Mouse (Mus musculus) E14TG2a.4 (cell line): ENCODE data around the gene Sh2d1b1.

Experiments used
- CTCF ChIP-seq: conservative IDR thresholded peaks from 2 replicates; pipeline ENCODE4 v1.5.1; 2014; ENCODE audit warnings: low read length
- NANOG ChIP-seq: IDR thresholded peaks from 2 replicates; pipeline ENCODE4 v1.6.1; 2014; ENCODE audit warnings: borderline replicate concordance, low read length, mixed read lengths
- POU5F1 ChIP-seq: IDR thresholded peaks from 2 replicates; pipeline ENCODE4 v1.6.1; 2014; ENCODE audit warnings: low read length, borderline replicate concordance

DNA sequence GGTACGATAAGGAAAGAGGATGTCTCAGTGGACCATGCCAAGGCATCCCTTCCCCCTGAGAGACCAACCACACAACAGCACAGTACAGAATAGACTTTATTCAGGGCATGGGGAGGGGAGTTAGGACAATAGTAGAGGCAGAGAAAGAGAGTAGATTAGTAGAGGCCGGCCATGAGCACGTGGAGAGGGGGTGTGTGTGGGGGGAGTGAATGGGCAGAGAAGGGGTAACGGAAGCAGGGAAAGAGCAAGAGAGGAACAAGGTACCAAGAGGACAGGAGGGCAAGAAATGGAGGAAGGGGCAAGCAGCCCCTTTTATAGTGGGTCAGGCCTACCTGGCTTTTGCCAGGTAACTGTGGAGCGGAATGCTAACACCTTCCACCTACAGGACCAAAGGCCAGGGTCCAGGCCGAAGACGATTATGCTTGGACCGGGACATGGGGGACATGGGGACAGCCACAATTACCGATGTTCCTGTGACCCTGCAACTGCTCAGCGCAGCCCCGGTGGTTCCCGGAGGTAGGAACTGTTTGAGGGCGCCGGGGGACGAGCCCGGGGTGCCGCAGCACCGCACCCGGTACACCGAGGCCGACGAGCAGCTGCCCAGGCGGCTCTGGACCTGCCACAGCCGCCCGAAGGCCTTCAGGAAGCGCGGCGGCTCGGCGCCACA, 22.1 kb upstream of the Sh2d1b1 start:
- TF ChIP-seq CTCF (no peak), POU5F1 (no peak), NANOG (no peak)
